Mouse (Mus musculus): ENCODE data around the gene Panx2.
A peak's percentile ranks its signal among the peaks of the same experiment; 100 is the strongest.

Gene Panx2

GRCm38 (mm10) chr15:89075478-89076147, 16.1 kb downstream of the Panx2 start:
- peak; percentile 88 to 89 for DNase-seq

- DNase-seq = peak; percentile 40 to 42
These were observed 16.7 kb downstream of the Panx2 start for GRCm38 (mm10) chr15:89076156-89076731.

GRCm38 (mm10) chr15:89078208-89078836, 18.8 kb downstream of the Panx2 start:
- DNase-seq = peak; percentile 84

GRCm38 (mm10) chr15:89083906-89084305, 24.4 kb downstream of the Panx2 start:
- DNase-seq = no peak

GRCm38 (mm10) chr15:89084826-89085225, 25.3 kb downstream of the Panx2 start:
- no peak for DNase-seq

- DNase-seq = peak; percentile 76 to 78
These were observed 29.2 kb downstream of the Panx2 start, which contains the start of gene Selenoo for GRCm38 (mm10) chr15:89088607-89089247. TSS of gene Selenoo (plus strand) at chr15:89089084.

GRCm38 (mm10) chr15:89089248-89090051, 29.9 kb downstream of the Panx2 start:
- peak; percentile 21 to 31 for DNase-seq

GRCm38 (mm10) chr15:89090662-89091061, 31.1 kb downstream of the Panx2 start:
- DNase-seq = no peak

- DNase-seq = no peak
These were observed 32.6 kb downstream of the Panx2 start for GRCm38 (mm10) chr15:89092181-89092580.

GRCm38 (mm10) chr15:89097450-89097849, 37.9 kb downstream of the Panx2 start:
- no peak for DNase-seq

GRCm38 (mm10) chr15:89098616-89099015, 39.1 kb downstream of the Panx2 start:
- DNase-seq = no peak

- DNase-seq = no peak
These were observed 41.3 kb downstream of the Panx2 start for GRCm38 (mm10) chr15:89100823-89101222.

- DNase-seq = no peak
These were observed 43.1 kb downstream of the Panx2 start for GRCm38 (mm10) chr15:89102646-89103045.

GRCm38 (mm10) chr15:89103921-89104320, 44.4 kb downstream of the Panx2 start:
- no peak for DNase-seq

GRCm38 (mm10) chr15:89104425-89104824, 44.9 kb downstream of the Panx2 start:
- no peak for DNase-seq

- no peak for DNase-seq
These were observed 46.5 kb downstream of the Panx2 start for GRCm38 (mm10) chr15:89106073-89106472.

- no peak for DNase-seq
These were observed 47.4 kb downstream of the Panx2 start for GRCm38 (mm10) chr15:89106976-89107375.

- DNase-seq = no peak
These were observed 50.6 kb downstream of the Panx2 start for GRCm38 (mm10) chr15:89110147-89110546.

GRCm38 (mm10) chr15:89118007-89118406, 58.5 kb downstream of the Panx2 start:
- peak; percentile 65 to 70 for DNase-seq

- DNase-seq = peak; percentile 97 to 98
These were observed 63.3 kb downstream of the Panx2 start, which contains the start of gene Tubgcp6 for GRCm38 (mm10) chr15:89122649-89123366. TSS of gene Tubgcp6 (minus strand) at chr15:89123112.

Data from B cell, adult 2 months (primary cell).